Mouse (Mus musculus) adrenal gland, adult 8-10 months (tissue): ENCODE data around the gene Akap13. TPM values are rescaled to one million over a fixed set of nuclear protein-coding genes. Genes with fewer than 3 reads are reported as not detected.
A peak's percentile ranks its signal among the peaks of the same experiment; 100 is the strongest.

Source experiments
- DNase-seq: peaks from one replicate; pipeline ENCODE4 v3.0.0; 2022
- total RNA-seq, 4 experiments: library from RNA; stranded (reverse); gene quantifications; 2 replicates each; pipeline ENCODE4 v1.2.4; 2022

Akap13 gene
- total RNA-seq, 4 experiments from 2014 or later, result 52.8 to 141 (median 95.6) TPM

GRCm38 (mm10) chr7:75520531-75520930, 65.2 kb downstream of the Akap13 start:
- peak; percentile 42 for DNase-seq

GRCm38 (mm10) chr7:75521199-75521598, 65.9 kb downstream of the Akap13 start:
- no peak for DNase-seq

GRCm38 (mm10) chr7:75522226-75522625, 66.9 kb downstream of the Akap13 start:
- DNase-seq, result no peak

- DNase-seq, result no peak
These were observed 69.6 kb downstream of the Akap13 start for GRCm38 (mm10) chr7:75524789-75525569.

GRCm38 (mm10) chr7:75525716-75526401, 70.5 kb downstream of the Akap13 start:
- peak; percentile 75 for DNase-seq

- DNase-seq, result no peak
These were observed 73.4 kb downstream of the Akap13 start for GRCm38 (mm10) chr7:75528751-75529150.

- no peak for DNase-seq
These were observed 74.6 kb downstream of the Akap13 start for GRCm38 (mm10) chr7:75529857-75530437.

- no peak for DNase-seq
These were observed 75.3 kb downstream of the Akap13 start for GRCm38 (mm10) chr7:75530642-75531041.

- DNase-seq, result no peak
These were observed 77.7 kb downstream of the Akap13 start for GRCm38 (mm10) chr7:75533079-75533478.

GRCm38 (mm10) chr7:75536298-75536697, 81.0 kb downstream of the Akap13 start:
- no peak for DNase-seq

GRCm38 (mm10) chr7:75537567-75537966, 82.2 kb downstream of the Akap13 start:
- no peak for DNase-seq

GRCm38 (mm10) chr7:75538513-75538912, 83.2 kb downstream of the Akap13 start:
- no peak for DNase-seq

GRCm38 (mm10) chr7:75539168-75539567, 83.8 kb downstream of the Akap13 start:
- DNase-seq, result no peak

GRCm38 (mm10) chr7:75549856-75550255, 94.5 kb downstream of the Akap13 start:
- no peak for DNase-seq

- DNase-seq, result no peak
These were observed 95.5 kb downstream of the Akap13 start for GRCm38 (mm10) chr7:75550791-75551336.

GRCm38 (mm10) chr7:75553002-75553666, 97.8 kb downstream of the Akap13 start:
- DNase-seq, result no peak

- DNase-seq, result no peak
These were observed 98.3 kb downstream of the Akap13 start for GRCm38 (mm10) chr7:75553667-75554045.

GRCm38 (mm10) chr7:75554065-75554464, 98.7 kb downstream of the Akap13 start:
- no peak for DNase-seq

GRCm38 (mm10) chr7:75555940-75556339, 100.6 kb downstream of the Akap13 start:
- DNase-seq, result no peak

- DNase-seq, result no peak
These were observed 102.9 kb downstream of the Akap13 start for GRCm38 (mm10) chr7:75558225-75558624.

GRCm38 (mm10) chr7:75559119-75559518, 103.8 kb downstream of the Akap13 start:
- DNase-seq, result no peak

GRCm38 (mm10) chr7:75559915-75560314, 104.6 kb downstream of the Akap13 start:
- DNase-seq, result no peak

- no peak for DNase-seq
These were observed 105.2 kb downstream of the Akap13 start for GRCm38 (mm10) chr7:75560566-75560965.
